Mouse (Mus musculus) erythroblast, embryonic 14.5 days (primary cell): Measurements from ENCODE around the gene Calm3.

ENCODE experiments used
- GATA1 ChIP-seq: IDR thresholded peaks from 2 replicates; pipeline ENCODE4 v1.6.1; 2012; ENCODE audit warnings: low read length, inconsistent platforms, mixed read lengths
- TAL1 ChIP-seq: IDR thresholded peaks from 3 replicates; pipeline ENCODE4 v1.6.1; 2012; ENCODE audit warnings: low read length, inconsistent platforms, mixed read lengths

GRCm38 (mm10) chr7:16942861-16943260 is 18.9 kb upstream of the Calm3 start:
- no peak for TF ChIP-seq TAL1
- no peak for TF ChIP-seq GATA1
